Mouse (Mus musculus) myocyte (in vitro differentiated cells): ENCODE data around the gene Armc5. TPM values are rescaled to one million over a fixed set of nuclear protein-coding genes. Genes with fewer than 3 reads are reported as not detected.

Source experiments
- H3K27me3 ChIP-seq: one replicate; pipeline ENCODE4 v1.6.1; 2011; ENCODE audit not compliant: control insufficient read depth, insufficient read depth, insufficient read length
- H3K36me3 ChIP-seq: one replicate; pipeline ENCODE4 v1.6.1; 2011; ENCODE audit not compliant: control insufficient read depth, insufficient read depth
- H3K4me2 ChIP-seq: one replicate; pipeline ENCODE4 v1.6.1; 2011; ENCODE audit warnings: low read depth, control low read depth
- H3K4me3 ChIP-seq: one replicate; pipeline ENCODE4 v1.5.1; 2011; ENCODE audit warnings: mild to moderate bottlenecking, control low read depth, moderate library complexity
- H3K79me2 ChIP-seq: one replicate; pipeline ENCODE4 v1.6.1; 2011; ENCODE audit not compliant: control insufficient read depth, insufficient read depth
- H3ac ChIP-seq: one replicate; pipeline ENCODE4 v1.6.1; 2011; ENCODE audit not compliant: control insufficient read depth, insufficient read length
- CEBPB ChIP-seq: IDR thresholded peaks from 2 replicates; pipeline ENCODE4 v1.6.1; 2011; ENCODE audit warnings: mild to moderate bottlenecking, moderate library complexity; ENCODE audit not compliant: poor library complexity, insufficient read depth, severe bottlenecking
- E2F4 ChIP-seq: IDR thresholded peaks from one replicate; pipeline ENCODE4 v1.6.1; 2011; ENCODE audit warnings: mild to moderate bottlenecking, control low read depth, moderate library complexity; ENCODE audit not compliant: insufficient read depth
- MAX ChIP-seq: IDR thresholded peaks from one replicate; pipeline ENCODE4 v1.6.1; 2011; ENCODE audit warnings: low read depth, mild to moderate bottlenecking, control low read depth
- MYOD1 ChIP-seq, 3 experiments: IDR thresholded peaks; one replicate each; pipeline ENCODE4 v1.6.1; 2011; ENCODE audit warnings: control low read depth in 2 of 3, low read depth in 2 of 3, mild to moderate bottlenecking in 2 of 3, moderate library complexity in 1 of 3; ENCODE audit not compliant: insufficient read length in 2 of 3, control insufficient read depth in 1 of 3
- MYOG ChIP-seq, 3 experiments: IDR thresholded peaks; one replicate each; pipeline ENCODE4 v1.6.1; 2011; ENCODE audit warnings: control low read depth in 2 of 3, low read depth in 2 of 3, mild to moderate bottlenecking in 2 of 3; ENCODE audit not compliant: insufficient read length in 2 of 3, control insufficient read depth in 1 of 3, insufficient read depth in 1 of 3
- POLR2A ChIP-seq: IDR thresholded peaks from one replicate; pipeline ENCODE4 v1.6.1; 2011; ENCODE audit warnings: low read depth, mild to moderate bottlenecking, control low read depth, moderate library complexity; ENCODE audit not compliant: insufficient read length
- POLR2AphosphoS2 ChIP-seq: IDR thresholded peaks from one replicate; pipeline ENCODE4 v1.6.1; 2011; ENCODE audit warnings: low read depth, control low read depth; ENCODE audit not compliant: insufficient read length
- REST ChIP-seq: IDR thresholded peaks from one replicate; pipeline ENCODE4 v1.6.1; 2011; ENCODE audit warnings: mild to moderate bottlenecking, control low read depth, moderate library complexity; ENCODE audit not compliant: insufficient read depth, insufficient read length
- SRF ChIP-seq: IDR thresholded peaks from one replicate; pipeline ENCODE4 v1.6.1; 2011; ENCODE audit warnings: low read depth; ENCODE audit not compliant: control insufficient read depth, insufficient read length
- TCF12 ChIP-seq: IDR thresholded peaks from one replicate; pipeline ENCODE4 v1.6.1; 2011; ENCODE audit warnings: mild to moderate bottlenecking, control low read depth; ENCODE audit not compliant: poor library complexity, insufficient read depth, severe bottlenecking
- TCF3 ChIP-seq: IDR thresholded peaks from one replicate; pipeline ENCODE4 v1.6.1; 2011; ENCODE audit warnings: low read depth, control low read depth; ENCODE audit not compliant: insufficient read length
- USF1 ChIP-seq: IDR thresholded peaks from one replicate; pipeline ENCODE4 v1.6.1; 2011; ENCODE audit warnings: low read depth, mild to moderate bottlenecking, control low read depth, moderate library complexity
- polyA plus RNA-seq: library from polyadenylated mRNA; unstranded; fragments of >200 nt; fragmentation: generic; extraction: Trizol; gene quantifications from one replicate; pipeline ENCODE4 v1.2.1, GENCODE M21; 2012; ENCODE audit warnings: missing spikeins

Gene Armc5
- polyA plus RNA-seq, 1 experiment = 16.7 TPM

GRCm38 (mm10) chr7:128247443-128247842 lies 10.3 kb downstream of the Armc5 start:
- peak overlapping the region; percentile 78 for H3K4me3 ChIP-seq
- H3K36me3 ChIP-seq = peaks cover 17% of the 10 kb centered on the region
- H3K4me2 ChIP-seq = peak overlapping the region; percentile 80
- peaks cover 22% of the 10 kb centered on the region for H3K79me2 ChIP-seq
- H3K27me3 ChIP-seq = no peaks in the 10 kb centered on the region
- peak overlapping the region; percentile 76 for H3ac ChIP-seq
- TF ChIP-seq E2F4 (no peak), MAX (no peak), SRF (no peak)

DNA sequence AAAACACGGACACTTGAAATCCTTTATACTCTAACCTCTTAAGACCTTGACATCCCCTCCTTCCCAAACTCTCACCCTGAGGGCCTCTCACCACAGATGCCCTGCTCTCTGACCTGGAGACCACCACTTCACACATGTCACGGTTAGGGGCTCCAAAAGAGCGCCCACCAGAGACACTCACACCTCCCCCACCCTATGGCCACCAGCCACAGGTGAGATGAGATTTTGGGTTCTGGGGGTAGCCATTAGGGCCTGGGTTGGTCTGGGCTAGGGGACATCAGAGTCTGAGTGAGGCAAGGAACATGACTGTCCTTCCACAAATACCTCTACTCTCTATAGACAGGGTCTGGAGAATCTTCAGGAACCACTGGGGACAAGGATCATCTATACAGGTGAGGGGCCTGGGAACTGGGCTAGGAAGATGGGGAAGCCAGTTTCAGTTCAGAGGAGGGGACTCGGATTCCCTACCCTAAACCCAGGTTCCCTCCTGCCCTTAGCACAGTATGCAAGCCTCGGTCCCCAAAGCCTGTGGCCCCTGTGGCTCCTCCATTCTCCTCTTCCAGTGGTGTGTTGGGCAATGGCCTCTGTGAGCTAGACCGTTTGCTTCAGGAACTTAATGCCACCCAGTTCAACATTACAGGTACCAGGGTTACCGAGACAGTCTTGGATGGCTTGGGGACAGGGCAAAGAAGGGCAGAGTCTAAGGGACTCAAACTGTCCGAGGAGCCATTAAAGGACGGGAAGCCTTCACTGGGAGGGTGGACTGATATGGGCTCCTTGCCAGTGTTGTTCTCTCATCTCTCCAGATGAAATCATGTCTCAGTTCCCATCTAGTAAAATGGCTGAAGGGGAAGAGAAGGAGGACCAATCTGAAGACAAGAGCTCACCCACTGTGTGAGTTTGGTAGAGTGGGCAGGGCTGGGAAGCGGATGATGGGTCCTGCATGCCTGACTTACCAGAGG lies 11.2 kb downstream of the Armc5 start:
- H3K79me2 ChIP-seq = peaks cover 22% of the 10 kb centered on the region
- H3K4me3 ChIP-seq = peak overlapping the region; percentile 78
- H3K4me2 ChIP-seq = peak overlapping the region; percentile 80
- TF ChIP-seq MAX (no peak), USF1 (no peak), MYOG (IDR thresholded peaks at IDR 0.05; ENCODE audit: control insufficient read depth in 1 of 3, insufficient read depth in 1 of 3, insufficient read length in 2 of 3, low read depth in 2 of 3) (no peak), POLR2AphosphoS2 (no peak), MYOD1 (IDR thresholded peaks at IDR 0.05; ENCODE audit: control insufficient read depth in 1 of 3, insufficient read length in 2 of 3, low read depth in 2 of 3) (no peak), CEBPB (no peak), TCF12 (no peak), POLR2A (no peak), TCF3 (no peak), SRF (no peak), E2F4 (no peak), REST (no peak)
- no peak overlapping the region for H3ac ChIP-seq
- no peaks in the 10 kb centered on the region for H3K27me3 ChIP-seq
- H3K36me3 ChIP-seq = peaks cover 18% of the 10 kb centered on the region

GRCm38 (mm10) chr7:128249998-128250397 lies 12.9 kb downstream of the Armc5 start:
- Histone ChIP-seq H3K27me3 (no peaks in the 10 kb centered on the region), H3K4me3 (no peak overlapping the region), H3K79me2 (peaks cover 22% of the 10 kb centered on the region), H3ac (no peak overlapping the region), H3K4me2 (no peak overlapping the region), H3K36me3 (peaks cover 27% of the 10 kb centered on the region)
- TF ChIP-seq CEBPB (no peak), REST (no peak), SRF (no peak), TCF3 (no peak), USF1 (no peak), MYOG (IDR thresholded peaks at IDR 0.05; ENCODE audit: control insufficient read depth in 1 of 3, insufficient read depth in 1 of 3, insufficient read length in 2 of 3, low read depth in 2 of 3) (no peak), POLR2A (no peak), POLR2AphosphoS2 (no peak), E2F4 (no peak)

- H3K4me2 ChIP-seq = no peak overlapping the region
- H3K27me3 ChIP-seq = no peaks in the 10 kb centered on the region
- no peak overlapping the region for H3ac ChIP-seq
- peaks cover 27% of the 10 kb centered on the region for H3K36me3 ChIP-seq
- H3K4me3 ChIP-seq = no peak overlapping the region
- H3K79me2 ChIP-seq = peaks cover 22% of the 10 kb centered on the region
- TF ChIP-seq REST (no peak), MYOG (IDR thresholded peaks at IDR 0.05; ENCODE audit: control insufficient read depth in 1 of 3, insufficient read depth in 1 of 3, insufficient read length in 2 of 3, low read depth in 2 of 3) (no peak), SRF (no peak), CEBPB (no peak), MAX (no peak)
Measured at GRCm38 (mm10) chr7:128251946-128252345, 14.8 kb downstream of the Armc5 start.

DNA sequence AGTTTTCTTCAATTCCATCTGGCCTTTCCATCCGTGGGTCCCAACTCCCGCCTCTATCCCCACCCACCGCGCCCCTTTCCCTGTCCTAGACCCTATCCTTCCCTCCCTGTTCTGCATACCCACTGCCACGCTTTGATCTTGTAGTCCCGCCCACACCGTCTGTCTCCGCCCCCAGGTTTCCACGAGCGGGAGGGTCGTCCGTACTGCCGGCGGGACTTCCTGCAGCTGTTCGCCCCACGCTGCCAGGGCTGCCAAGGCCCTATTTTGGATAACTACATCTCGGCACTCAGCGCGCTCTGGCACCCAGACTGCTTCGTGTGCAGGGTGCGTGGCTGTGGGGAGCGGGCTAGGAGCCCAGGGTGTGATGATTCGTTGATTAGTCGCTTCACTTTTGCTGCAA lies 15.5 kb downstream of the Armc5 start:
- Histone ChIP-seq H3ac (no peak overlapping the region), H3K27me3 (no peaks in the 10 kb centered on the region), H3K36me3 (peaks cover 27% of the 10 kb centered on the region), H3K4me2 (no peak overlapping the region), H3K79me2 (peaks cover 16% of the 10 kb centered on the region), H3K4me3 (no peak overlapping the region)
- TF ChIP-seq MYOD1 (IDR thresholded peaks at IDR 0.05; ENCODE audit: control insufficient read depth in 1 of 3, insufficient read length in 2 of 3, low read depth in 2 of 3) = peak in 2 of 3 experiments; percentile 61 to 77
- TF ChIP-seq POLR2A = no peak
- peak in 2 of 3 experiments; percentile 49 to 55 for TF ChIP-seq MYOG (IDR thresholded peaks at IDR 0.05; ENCODE audit: control insufficient read depth in 1 of 3, insufficient read depth in 1 of 3, insufficient read length in 2 of 3, low read depth in 2 of 3)
- TF ChIP-seq MAX = no peak
- TF ChIP-seq USF1 = no peak
